Mouse (Mus musculus) c-Kit-positive CD71-negative TER-119-negative erythroid progenitor cells, embryonic 14.5 days (primary cell): ENCODE data around the gene Gm5431.

Experiments used
- DNase-seq: peaks from one replicate; pipeline ENCODE4 v3.0.0-alpha.2; 2013; ENCODE audit warnings: low read depth

Gene Gm5431

GRCm38 (mm10) chr11:48838879-48839680, 62.9 kb downstream of the Gm5431 start:
- no peak for DNase-seq

- DNase-seq = no peak
Measured at GRCm38 (mm10) chr11:48838181-48838797, 63.7 kb downstream of the Gm5431 start.
